Mouse (Mus musculus) heart, embryonic 15.5 days (tissue): ENCODE data around the gene Cyth3. TPM values are rescaled to one million over a fixed set of nuclear protein-coding genes. Genes with fewer than 3 reads are reported as not detected.

Experiments used
- ATAC-seq: fragments of 200-750 bp; cut with Nextera tagmentation; replicated peaks from 2 replicates; pipeline ENCODE4 v1.8.0; 2017; ENCODE audit warnings: low read depth, moderate TSS enrichment; ENCODE audit not compliant: insufficient number of reproducible peaks, insufficient read depth, low FRiP score
- H3K27ac ChIP-seq: fragments of 300-500 bp; sonication (generic); 2 replicates; pipeline ENCODE4 v1.5.1; 2015; ENCODE audit warnings: mild to moderate bottlenecking, inconsistent platforms
- H3K27me3 ChIP-seq: fragments of 300-500 bp; sonication (generic); 2 replicates; pipeline ENCODE4 v1.6.1; 2015; ENCODE audit warnings: inconsistent platforms
- H3K36me3 ChIP-seq: fragments of 300-500 bp; sonication (generic); 2 replicates; pipeline ENCODE4 v1.6.1; 2015; ENCODE audit warnings: mild to moderate bottlenecking, inconsistent platforms
- H3K4me1 ChIP-seq: fragments of 300-500 bp; sonication (generic); replicated peaks from 2 replicates; pipeline ENCODE4 v1.6.1; 2015; ENCODE audit warnings: inconsistent platforms
- H3K4me2 ChIP-seq: fragments of 300-500 bp; sonication (generic); 2 replicates; pipeline ENCODE4 v1.6.1; 2015; ENCODE audit warnings: inconsistent platforms, mild to moderate bottlenecking, moderate library complexity
- H3K4me3 ChIP-seq: fragments of 300-500 bp; sonication (generic); 2 replicates; pipeline ENCODE4 v1.5.1; 2015; ENCODE audit warnings: mild to moderate bottlenecking, inconsistent platforms
- H3K9ac ChIP-seq: fragments of 300-500 bp; sonication (generic); 2 replicates; pipeline ENCODE4 v1.6.1; 2015; ENCODE audit warnings: mild to moderate bottlenecking, inconsistent platforms
- H3K9me3 ChIP-seq: fragments of 300-500 bp; sonication (generic); replicated peaks from 2 replicates; pipeline ENCODE4 v1.6.1; 2016; ENCODE audit warnings: inconsistent platforms
- WGBS: fragments of 180-500 bp; shearing (Covaris S2); methylation state at CpG from one replicate; pipeline ENCODE4 v1.1.7; 2015; ENCODE audit warnings: mixed read lengths; 5-methylcytosine and 5-hydroxymethylcytosine counted together
- polyA plus RNA-seq: library from polyadenylated mRNA; unstranded; fragments of >200 nt; fragmentation: Nextera tagmentation; extraction: Ambion mirVana; gene quantifications from 2 replicates; pipeline ENCODE4 v1.2.1, GENCODE M21; 2015

Gene Cyth3
- polyA plus RNA-seq, 1 experiment from 2014 or later: 49.9 TPM

DNA sequence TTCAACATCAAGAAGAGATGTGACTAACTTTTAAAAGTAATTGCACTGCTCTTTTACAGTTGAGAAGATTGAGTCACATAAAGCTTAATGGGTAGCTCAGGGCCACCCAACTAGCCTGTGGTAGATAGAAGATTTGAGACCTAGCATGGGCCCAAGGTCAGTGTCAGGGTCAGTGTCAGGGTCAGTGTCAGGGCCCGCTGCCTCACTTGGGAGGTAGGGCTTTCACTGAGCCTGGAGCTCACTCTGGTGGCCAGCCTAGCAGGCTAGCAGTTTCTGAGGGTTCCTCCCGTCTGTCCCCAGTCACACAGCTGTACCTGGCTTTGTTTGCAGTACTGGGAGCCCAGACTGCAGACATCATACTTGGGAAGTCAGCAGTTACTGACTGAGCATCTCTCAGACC is 47.1 kb downstream of the Cyth3 start:
- peak; percentile 53; the same call in 1 of the 2 replicates for ATAC-seq

GRCm38 (mm10) chr5:143669839-143670238 is 47.6 kb downstream of the Cyth3 start:
- Histone ChIP-seq H3K4me2 (no peak overlapping the region), H3K9ac (no peak overlapping the region), H3K4me3 (no peak overlapping the region), H3K4me1 (peaks cover 40% of the 10 kb centered on the region), H3K9me3 (no peaks in the 10 kb centered on the region), H3K27ac (peak overlapping the region; percentile 91), H3K27me3 (no peaks in the 10 kb centered on the region), H3K36me3 (no peaks in the 10 kb centered on the region)
- 55% methylated on average over 2 of the region's 2 CpGs for WGBS
- no peak for ATAC-seq

More for the DNA sequence above, 47.1 kb downstream of the Cyth3 start:
- no peaks in the 10 kb centered on the region for H3K27me3 ChIP-seq
- peak overlapping the region; percentile 91 for H3K27ac ChIP-seq
- 31% methylated on average over 2 of the region's 2 CpGs for WGBS
- no peak overlapping the region for H3K4me2 ChIP-seq
- no peaks in the 10 kb centered on the region for H3K36me3 ChIP-seq
- peaks cover 38% of the 10 kb centered on the region for H3K4me1 ChIP-seq
- H3K9me3 ChIP-seq: no peaks in the 10 kb centered on the region
- H3K4me3 ChIP-seq: no peak overlapping the region
- peak overlapping the region; percentile 40 for H3K9ac ChIP-seq

- Histone ChIP-seq H3K27me3 (no peaks in the 10 kb centered on the region), H3K4me3 (no peak overlapping the region), H3K9me3 (no peaks in the 10 kb centered on the region), H3K9ac (no peak overlapping the region), H3K27ac (no peak overlapping the region), H3K36me3 (no peaks in the 10 kb centered on the region), H3K4me1 (peaks cover 37% of the 10 kb centered on the region), H3K4me2 (no peak overlapping the region)
- 73% methylated on average over 6 of the region's 6 CpGs for WGBS
- ATAC-seq: no peak
Observed at GRCm38 (mm10) chr5:143670740-143671415, 48.6 kb downstream of the Cyth3 start.

- H3K4me1 ChIP-seq: peaks cover 53% of the 10 kb centered on the region
- H3K9me3 ChIP-seq: no peaks in the 10 kb centered on the region
- WGBS: 65% methylated on average over 5 of the region's 5 CpGs
- H3K4me3 ChIP-seq: no peak overlapping the region
- no peak for ATAC-seq
- H3K27ac ChIP-seq: no peak overlapping the region
- H3K9ac ChIP-seq: no peak overlapping the region
- no peaks in the 10 kb centered on the region for H3K36me3 ChIP-seq
- no peak overlapping the region for H3K4me2 ChIP-seq
- H3K27me3 ChIP-seq: no peaks in the 10 kb centered on the region
Observed at GRCm38 (mm10) chr5:143674576-143674975, 52.3 kb downstream of the Cyth3 start.

- Histone ChIP-seq H3K4me3 (no peak overlapping the region), H3K4me2 (no peak overlapping the region), H3K27ac (no peak overlapping the region), H3K4me1 (peaks cover 53% of the 10 kb centered on the region), H3K27me3 (no peaks in the 10 kb centered on the region), H3K9me3 (no peaks in the 10 kb centered on the region), H3K36me3 (no peaks in the 10 kb centered on the region), H3K9ac (no peak overlapping the region)
- 48% methylated on average over 5 of the region's 5 CpGs for WGBS
- ATAC-seq: no peak
Observed at GRCm38 (mm10) chr5:143676218-143676985, 54.2 kb downstream of the Cyth3 start.

GRCm38 (mm10) chr5:143677363-143677762 is 55.1 kb downstream of the Cyth3 start:
- no peaks in the 10 kb centered on the region for H3K9me3 ChIP-seq
- 69% methylated on average over 4 of the region's 4 CpGs for WGBS
- peaks cover 51% of the 10 kb centered on the region for H3K4me1 ChIP-seq
- H3K36me3 ChIP-seq: no peaks in the 10 kb centered on the region
- H3K9ac ChIP-seq: no peak overlapping the region
- H3K27me3 ChIP-seq: no peaks in the 10 kb centered on the region
- H3K4me2 ChIP-seq: no peak overlapping the region
- ATAC-seq: no peak
- no peak overlapping the region for H3K27ac ChIP-seq
- H3K4me3 ChIP-seq: no peak overlapping the region

- Histone ChIP-seq H3K9me3 (no peaks in the 10 kb centered on the region), H3K4me3 (no peak overlapping the region), H3K9ac (no peak overlapping the region), H3K4me1 (peaks cover 55% of the 10 kb centered on the region), H3K4me2 (no peak overlapping the region), H3K36me3 (no peaks in the 10 kb centered on the region), H3K27ac (peak overlapping the region; percentile 45; the same call in 1 of the 2 replicates), H3K27me3 (no peaks in the 10 kb centered on the region)
- no peak for ATAC-seq
- WGBS: 45% methylated on average over 6 of the region's 6 CpGs
Observed at GRCm38 (mm10) chr5:143678634-143679271, 56.5 kb downstream of the Cyth3 start.

DNA sequence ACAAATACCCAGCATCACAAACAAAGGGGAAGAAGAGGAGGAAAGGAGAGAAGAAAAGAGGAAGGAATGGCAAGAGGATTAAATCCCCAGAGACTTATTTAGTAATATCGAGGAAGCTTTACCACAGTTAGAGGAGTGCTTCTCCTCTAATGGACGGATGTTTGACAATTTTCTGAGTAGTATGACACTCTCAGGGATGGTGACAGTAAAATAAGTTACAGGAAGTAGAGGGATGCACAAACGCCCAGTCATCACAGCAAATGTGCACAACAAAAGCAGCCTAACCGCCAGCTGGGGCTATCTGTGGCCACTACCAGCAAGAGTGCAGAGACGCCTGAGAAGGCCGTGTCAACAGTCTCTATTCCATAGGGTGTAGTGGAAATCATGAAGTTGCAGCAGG is 57.4 kb downstream of the Cyth3 start:
- Histone ChIP-seq H3K27me3 (no peaks in the 10 kb centered on the region), H3K9ac (no peak overlapping the region), H3K36me3 (peaks cover 2% of the 10 kb centered on the region; the same call in 1 of the 2 replicates), H3K4me1 (peaks cover 61% of the 10 kb centered on the region), H3K9me3 (no peaks in the 10 kb centered on the region), H3K4me2 (no peak overlapping the region), H3K4me3 (no peak overlapping the region), H3K27ac (no peak overlapping the region)
- ATAC-seq: no peak
- WGBS: 71% methylated on average over 6 of the region's 6 CpGs

DNA sequence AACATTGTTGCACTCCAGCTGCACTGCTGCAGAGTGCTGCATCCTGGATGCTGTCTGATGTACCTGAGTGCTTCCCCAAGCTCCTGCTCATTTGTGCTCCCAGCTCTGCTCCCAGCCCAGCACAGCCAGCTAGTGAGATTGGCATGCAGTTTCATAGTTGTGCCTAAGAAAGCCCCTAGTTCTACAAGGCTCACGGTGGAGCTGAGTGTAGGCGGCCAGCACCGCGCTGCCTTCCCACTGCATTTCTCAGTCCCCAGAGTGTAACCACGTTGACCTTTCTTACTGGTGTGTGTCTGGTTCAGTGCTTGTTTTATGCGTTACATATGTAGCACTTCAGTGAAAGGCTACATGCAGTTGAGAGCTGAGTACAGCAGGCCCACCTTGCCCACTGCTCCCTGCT is 61.4 kb downstream of the Cyth3 start:
- no peak for ATAC-seq
- no peak overlapping the region for H3K4me3 ChIP-seq
- no peak overlapping the region for H3K4me2 ChIP-seq
- H3K27me3 ChIP-seq: no peaks in the 10 kb centered on the region
- no peak overlapping the region for H3K9ac ChIP-seq
- no peak overlapping the region for H3K27ac ChIP-seq
- peaks cover 30% of the 10 kb centered on the region for H3K4me1 ChIP-seq
- H3K36me3 ChIP-seq: peaks cover 29% of the 10 kb centered on the region
- no peaks in the 10 kb centered on the region for H3K9me3 ChIP-seq
- WGBS: 56% methylated on average over 6 of the region's 6 CpGs

DNA sequence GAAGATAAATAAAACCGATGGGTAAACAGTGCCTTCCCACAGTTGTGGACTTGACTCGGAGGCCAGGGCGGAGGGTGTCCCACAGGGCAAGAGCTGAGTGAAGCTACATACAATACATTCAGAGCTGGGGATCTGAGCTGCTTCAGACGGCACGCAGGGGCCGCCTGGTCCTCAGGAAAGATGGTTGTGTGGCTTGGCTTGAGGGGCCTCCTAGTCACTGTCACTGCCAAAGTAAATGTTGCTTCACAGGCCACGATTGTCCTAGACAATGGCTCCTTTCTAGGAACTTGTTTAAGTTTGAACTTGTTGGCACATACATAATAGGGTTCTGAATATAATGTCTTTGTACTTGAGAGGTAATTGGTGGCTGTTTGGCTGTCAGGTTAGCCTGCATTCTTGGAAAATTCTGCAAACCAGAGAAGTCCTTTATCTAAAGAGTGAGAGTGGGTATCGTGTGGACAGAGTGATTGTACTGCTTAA is 62.7 kb downstream of the Cyth3 start:
- H3K36me3 ChIP-seq: peaks cover 32% of the 10 kb centered on the region
- no peak overlapping the region for H3K27ac ChIP-seq
- no peak for ATAC-seq
- no peaks in the 10 kb centered on the region for H3K27me3 ChIP-seq
- H3K9ac ChIP-seq: no peak overlapping the region
- 77% methylated on average over 8 of the region's 8 CpGs for WGBS
- H3K4me3 ChIP-seq: no peak overlapping the region
- H3K4me2 ChIP-seq: no peak overlapping the region
- H3K9me3 ChIP-seq: no peaks in the 10 kb centered on the region
- H3K4me1 ChIP-seq: peaks cover 19% of the 10 kb centered on the region

GRCm38 (mm10) chr5:143686456-143686855 is 64.2 kb downstream of the Cyth3 start:
- Histone ChIP-seq H3K4me3 (no peak overlapping the region), H3K9me3 (no peaks in the 10 kb centered on the region), H3K27ac (no peak overlapping the region), H3K27me3 (no peaks in the 10 kb centered on the region), H3K4me1 (peaks cover 13% of the 10 kb centered on the region), H3K4me2 (no peak overlapping the region), H3K36me3 (peaks cover 32% of the 10 kb centered on the region), H3K9ac (no peak overlapping the region)
- 90% methylated on average over 3 of the region's 3 CpGs for WGBS
- no peak for ATAC-seq
